In the genomic region with DNA sequence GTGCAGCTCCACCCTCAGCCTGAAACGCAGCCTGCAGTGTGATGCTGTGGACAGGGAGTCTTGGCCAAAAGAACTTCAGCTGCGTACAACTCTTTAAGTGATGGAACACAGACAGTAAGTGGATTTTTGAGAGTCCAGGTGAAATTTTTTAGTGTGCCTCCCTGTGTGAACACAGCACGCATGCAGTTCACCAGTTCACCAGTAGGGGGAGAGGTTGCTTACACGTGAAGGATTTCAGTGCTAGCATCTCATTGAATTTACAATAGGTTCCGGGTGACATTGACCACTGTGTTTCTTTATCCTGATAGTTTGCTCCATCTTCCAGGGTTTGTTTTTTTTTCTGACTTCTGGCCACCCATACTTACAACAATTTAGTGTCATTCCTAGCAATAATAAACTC, we compare ENCODE assay signal across 8 mouse cellular contexts. TPM values are rescaled to one million over a fixed set of nuclear protein-coding genes. Genes with fewer than 3 reads are reported as not detected.
DNase-seq lines count a peak whose midpoint lies in the region.

No protein-coding gene starts in this region.

- WGBS in embryonic facial prominence, embryonic 10.5 days: 49% methylated on average over 5 of the region's 5 CpGs

- peaks cover 3% of the 10 kb centered on the region; the same call in 1 of the 2 replicates for H3K9me3 ChIP-seq in embryonic facial prominence, embryonic 10.5 days

- peak; percentile 27 for DNase-seq in ovary, postnatal 10 days (ENCODE audit: low spot score)
- no peak for DNase-seq in ovary, adult 18-20 months (ENCODE audit: low spot score)
- DNase-seq in adrenal gland, postnatal 14 days: peak; percentile 79
- peak; percentile 74 for DNase-seq in embryonic facial prominence, embryonic 10.5 days (ENCODE audit: low spot score)
- peak; percentile 70 for DNase-seq in kidney, adult 9 months
- DNase-seq in lung, adult 18-20 months: peak; percentile 21 to 37
- peak; percentile 78 for DNase-seq in right cerebral cortex, postnatal 14 days
- peak; percentile 52 to 55 for DNase-seq in urinary bladder, postnatal 36 days (ENCODE audit: low spot score in 2 of 2)

- H3K4me3 ChIP-seq in embryonic facial prominence, embryonic 10.5 days: no peak overlapping the region

- H3K27me3 ChIP-seq in embryonic facial prominence, embryonic 10.5 days (replicated peaks; ENCODE audit: low read depth, poor library complexity, severe bottlenecking): no peaks in the 10 kb centered on the region

- H3K36me3 ChIP-seq in embryonic facial prominence, embryonic 10.5 days (replicated peaks): peaks cover 6% of the 10 kb centered on the region

- H3K4me1 ChIP-seq in embryonic facial prominence, embryonic 10.5 days: no peaks in the 10 kb centered on the region

- no peak overlapping the region for H3K27ac ChIP-seq in embryonic facial prominence, embryonic 10.5 days (replicated peaks)

RNA-seq across cellular contexts. Expression of a gene that starts 45.4 kb away (rescaled TPM):
- total RNA-seq in adrenal gland, postnatal 14 days (2021): 5.4 and 9.4 TPM in 2 replicates
- 8.8 and 9.7 TPM in 2 replicates for polyA plus RNA-seq in embryonic facial prominence, embryonic 10.5 days (2016; fragmentation: Nextera tagmentation; extraction: Ambion mirVana)
